Mouse (Mus musculus) kidney, postnatal 0 days (tissue): Measurements from ENCODE around the gene Rnft2. TPM values are rescaled to one million over a fixed set of nuclear protein-coding genes. Genes with fewer than 3 reads are reported as not detected.

Experiments used
- ATAC-seq: fragments of 200-750 bp; cut with Nextera tagmentation; replicated peaks from 2 replicates; pipeline ENCODE4 v1.8.0; 2017; ENCODE audit warnings: low read depth, moderate number of reproducible peaks, moderate TSS enrichment, moderate library complexity; ENCODE audit not compliant: low FRiP score
- DNase-seq: peaks from one replicate; pipeline ENCODE4 v3.0.0-alpha.2; 2016; ENCODE audit warnings: low spot score
- H3K27ac ChIP-seq: fragments of 300-500 bp; sonication (generic); 2 replicates; pipeline ENCODE4 v1.5.1; 2014; ENCODE audit warnings: mild to moderate bottlenecking
- H3K27me3 ChIP-seq: fragments of 300-500 bp; sonication (generic); 2 replicates; pipeline ENCODE4 v1.6.1; 2014; ENCODE audit warnings: low read length, mixed read lengths; ENCODE audit not compliant: insufficient read depth
- H3K36me3 ChIP-seq: fragments of 300-500 bp; sonication (generic); 2 replicates; pipeline ENCODE4 v1.6.1; 2014; ENCODE audit warnings: low read length, mixed read lengths; ENCODE audit not compliant: insufficient read depth
- H3K4me1 ChIP-seq: fragments of 300-500 bp; sonication (generic); replicated peaks from 2 replicates; pipeline ENCODE4 v1.6.1; 2014; ENCODE audit warnings: antibody characterized with exemption, low read length, mixed read lengths; ENCODE audit not compliant: insufficient read depth
- H3K4me2 ChIP-seq: fragments of 300-500 bp; sonication (generic); 2 replicates; pipeline ENCODE4 v1.6.1; 2014; ENCODE audit warnings: mild to moderate bottlenecking, low read length, moderate library complexity, mixed read lengths
- H3K4me3 ChIP-seq: fragments of 300-500 bp; sonication (generic); replicated peaks from 2 replicates; pipeline ENCODE4 v1.5.1; 2014; ENCODE audit warnings: low read depth, low read length
- H3K9ac ChIP-seq: fragments of 300-500 bp; sonication (generic); 2 replicates; pipeline ENCODE4 v1.6.1; 2014; ENCODE audit warnings: low read depth, low read length
- H3K9me3 ChIP-seq: fragments of 300-500 bp; sonication (generic); replicated peaks from 2 replicates; pipeline ENCODE4 v1.6.1; 2016; ENCODE audit warnings: low read length, inconsistent platforms, mixed read lengths
- CTCF ChIP-seq: IDR thresholded peaks from 2 replicates; pipeline ENCODE4 v1.5.1; 2016; ENCODE audit warnings: antibody characterized with exemption, low read depth, mild to moderate bottlenecking, moderate library complexity
- WGBS: fragments of 180-500 bp; shearing (Covaris S2); extraction: QIAGEN DNeasy Blood & Tissue Kit; methylation state at CpG from one replicate; pipeline ENCODE4 v1.1.7; 2014; 5-methylcytosine and 5-hydroxymethylcytosine counted together
- polyA plus RNA-seq: library from polyadenylated mRNA; unstranded; fragments of >200 nt; fragmentation: Nextera tagmentation; extraction: Ambion mirVana; gene quantifications from 2 replicates; pipeline ENCODE4 v1.2.1, GENCODE M21; 2015

The Rnft2 gene
- polyA plus RNA-seq, 1 experiment from 2014 or later, result 1.6 TPM

DNA sequence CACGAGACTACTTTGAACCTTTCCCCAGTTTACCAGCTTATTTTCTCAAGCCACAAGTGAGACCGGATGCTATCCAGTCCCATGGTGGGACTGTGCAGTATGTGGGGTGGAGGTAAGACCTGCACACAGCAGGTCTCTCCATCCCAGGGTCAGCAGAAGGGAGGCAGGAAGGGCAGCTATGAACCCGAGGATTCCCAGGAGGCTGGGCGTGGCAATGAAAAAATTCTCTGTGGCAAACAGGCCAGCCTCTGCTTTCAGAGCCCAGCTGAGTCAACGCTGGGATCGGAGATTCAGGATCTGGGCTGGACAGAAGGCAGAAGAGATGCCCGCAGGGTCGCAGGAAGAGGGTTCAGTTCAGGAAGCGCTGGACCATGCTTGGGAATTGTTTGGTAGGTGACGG lies 97.7 kb downstream of the Rnft2 start:
- no peaks in the 10 kb centered on the region for H3K9me3 ChIP-seq
- H3K4me1 ChIP-seq, result no peaks in the 10 kb centered on the region
- no peak overlapping the region for H3K4me2 ChIP-seq
- TF ChIP-seq CTCF, result no peak
- 62% methylated on average over 10 of the region's 10 CpGs for WGBS
- no peak overlapping the region for H3K27ac ChIP-seq
- ATAC-seq (no peak), DNase-seq (no peak)
- H3K27me3 ChIP-seq, result no peaks in the 10 kb centered on the region
- H3K4me3 ChIP-seq, result no peak overlapping the region
- peaks cover 4% of the 10 kb centered on the region; the same call in 1 of the 2 replicates for H3K36me3 ChIP-seq
- no peak overlapping the region for H3K9ac ChIP-seq

DNA sequence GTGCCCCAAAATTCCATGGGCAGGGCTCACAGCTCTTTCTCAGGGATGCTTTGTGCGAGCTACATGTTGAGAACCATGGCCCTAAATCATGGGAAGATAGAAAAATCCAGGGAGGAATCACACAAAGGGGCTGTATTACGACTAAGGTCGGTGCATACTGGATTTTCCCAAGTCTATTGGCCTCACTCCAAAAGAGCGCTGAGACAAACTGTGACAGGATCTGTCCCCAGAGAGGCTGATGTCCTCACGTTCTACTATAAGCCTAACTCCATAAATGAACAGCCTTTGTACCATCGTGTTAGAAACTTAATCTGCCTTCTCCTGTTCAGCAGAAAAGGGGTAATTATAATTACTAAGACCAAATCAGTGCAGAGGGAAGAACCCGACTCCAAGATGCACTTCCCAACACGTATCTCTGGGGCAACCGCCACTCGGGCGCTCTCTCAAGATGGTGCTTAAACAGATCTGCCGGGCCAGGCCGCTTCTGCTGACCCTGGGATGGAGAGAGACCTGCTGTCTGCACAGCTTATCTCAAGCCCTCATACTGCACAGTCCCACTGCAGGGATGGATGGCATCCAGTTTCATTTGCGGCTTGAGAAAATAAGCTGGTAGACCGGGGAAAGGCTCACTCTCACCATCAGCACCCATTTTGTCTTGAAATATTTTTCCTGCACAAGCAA lies 98.8 kb downstream of the Rnft2 start:
- DNase-seq (no peak), ATAC-seq (no peak)
- H3K9ac ChIP-seq, result no peak overlapping the region
- no peaks in the 10 kb centered on the region for H3K4me1 ChIP-seq
- H3K4me3 ChIP-seq, result no peak overlapping the region
- H3K27me3 ChIP-seq, result no peaks in the 10 kb centered on the region
- no peaks in the 10 kb centered on the region for H3K9me3 ChIP-seq
- H3K36me3 ChIP-seq, result peaks cover 12% of the 10 kb centered on the region; the same call in 1 of the 2 replicates
- no peak for TF ChIP-seq CTCF
- H3K27ac ChIP-seq, result no peak overlapping the region
- 52% methylated on average over 15 of the region's 15 CpGs for WGBS
- H3K4me2 ChIP-seq, result no peak overlapping the region

DNA sequence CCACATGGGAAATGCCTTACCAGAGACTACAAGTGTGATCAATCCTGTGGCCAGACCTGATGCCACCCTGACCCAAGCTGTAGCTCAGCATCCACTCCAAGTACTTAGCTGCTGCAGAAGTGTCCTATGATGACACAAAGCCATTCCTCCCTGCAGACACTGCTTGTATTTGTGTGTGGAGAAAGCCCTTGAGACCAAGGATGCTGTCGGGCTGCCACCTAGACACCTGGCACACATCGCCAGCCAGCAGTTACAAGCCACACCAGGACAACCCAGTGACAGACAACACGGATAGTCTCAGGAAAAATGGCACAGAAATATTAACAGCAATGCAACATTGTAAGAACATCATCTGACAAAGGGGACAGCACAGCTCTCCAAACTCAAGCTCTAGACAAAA lies 99.5 kb downstream of the Rnft2 start:
- WGBS, result 94% methylated on average over 3 of the region's 3 CpGs
- no peak overlapping the region for H3K27ac ChIP-seq

DNA sequence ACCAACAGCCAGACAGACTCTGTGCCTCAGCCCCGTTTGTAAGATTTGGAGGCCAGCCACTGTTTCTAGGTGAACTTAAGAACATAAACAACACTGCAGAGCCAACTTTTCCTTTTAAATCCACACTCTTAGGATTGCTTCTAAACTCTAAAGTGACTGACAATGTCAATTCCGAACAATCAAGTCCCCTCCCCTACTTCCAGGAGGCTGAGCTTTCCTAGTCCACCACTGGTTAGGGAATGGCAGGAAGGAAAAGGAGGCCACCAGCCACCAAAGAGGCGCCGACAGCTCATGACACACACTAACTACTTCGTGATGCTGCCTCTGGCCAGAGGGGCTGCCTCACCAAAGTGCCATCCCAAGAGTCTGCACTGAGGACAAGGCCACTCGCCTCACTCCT lies 100.1 kb downstream of the Rnft2 start:
- DNase-seq (no peak), ATAC-seq (no peak)
- TF ChIP-seq CTCF, result no peak
- Histone ChIP-seq H3K27ac (no peak overlapping the region), H3K4me1 (no peaks in the 10 kb centered on the region), H3K4me2 (no peak overlapping the region), H3K27me3 (no peaks in the 10 kb centered on the region), H3K4me3 (no peak overlapping the region), H3K9ac (no peak overlapping the region), H3K36me3 (peaks cover 17% of the 10 kb centered on the region; the same call in 1 of the 2 replicates), H3K9me3 (no peaks in the 10 kb centered on the region)
- WGBS, result 75% methylated on average over 6 of the region's 6 CpGs

More for the DNA sequence above, 99.5 kb downstream of the Rnft2 start:
- DNase-seq (no peak), ATAC-seq (no peak)
- no peak overlapping the region for H3K9ac ChIP-seq
- H3K36me3 ChIP-seq, result peaks cover 14% of the 10 kb centered on the region; the same call in 1 of the 2 replicates
- H3K27me3 ChIP-seq, result no peaks in the 10 kb centered on the region
- TF ChIP-seq CTCF, result no peak
- H3K4me3 ChIP-seq, result no peak overlapping the region
- no peaks in the 10 kb centered on the region for H3K4me1 ChIP-seq
- no peak overlapping the region for H3K4me2 ChIP-seq
- H3K9me3 ChIP-seq, result no peaks in the 10 kb centered on the region

DNA sequence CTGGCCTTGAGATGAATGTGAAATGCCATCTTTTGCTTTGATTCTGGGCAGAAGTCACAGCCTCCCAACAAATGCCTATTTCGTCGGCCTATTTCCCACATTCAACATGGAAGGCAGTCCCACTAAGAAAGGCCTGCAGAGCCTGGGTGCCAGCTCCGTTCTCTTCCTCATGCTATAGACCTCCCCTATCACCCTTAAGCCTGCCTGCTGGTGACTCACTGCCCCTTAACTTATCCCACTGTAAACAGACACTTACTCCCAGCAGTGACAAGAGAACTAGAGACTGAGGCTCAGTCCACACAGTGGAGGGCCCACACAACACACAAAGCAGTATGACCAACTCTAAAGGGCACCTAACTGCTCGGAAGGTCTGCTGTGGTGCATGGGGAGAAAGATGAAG lies 100.6 kb downstream of the Rnft2 start:
- ATAC-seq (no peak), DNase-seq (no peak)
- Histone ChIP-seq H3K4me1 (no peaks in the 10 kb centered on the region), H3K4me2 (no peak overlapping the region), H3K9ac (peak overlapping the region; percentile 40; the same call in 1 of the 2 replicates), H3K9me3 (no peaks in the 10 kb centered on the region), H3K27ac (peak overlapping the region; percentile 64), H3K27me3 (no peaks in the 10 kb centered on the region), H3K36me3 (peaks cover 17% of the 10 kb centered on the region; the same call in 1 of the 2 replicates), H3K4me3 (no peak overlapping the region)
- no peak for TF ChIP-seq CTCF
- 77% methylated on average over 4 of the region's 4 CpGs for WGBS

DNA sequence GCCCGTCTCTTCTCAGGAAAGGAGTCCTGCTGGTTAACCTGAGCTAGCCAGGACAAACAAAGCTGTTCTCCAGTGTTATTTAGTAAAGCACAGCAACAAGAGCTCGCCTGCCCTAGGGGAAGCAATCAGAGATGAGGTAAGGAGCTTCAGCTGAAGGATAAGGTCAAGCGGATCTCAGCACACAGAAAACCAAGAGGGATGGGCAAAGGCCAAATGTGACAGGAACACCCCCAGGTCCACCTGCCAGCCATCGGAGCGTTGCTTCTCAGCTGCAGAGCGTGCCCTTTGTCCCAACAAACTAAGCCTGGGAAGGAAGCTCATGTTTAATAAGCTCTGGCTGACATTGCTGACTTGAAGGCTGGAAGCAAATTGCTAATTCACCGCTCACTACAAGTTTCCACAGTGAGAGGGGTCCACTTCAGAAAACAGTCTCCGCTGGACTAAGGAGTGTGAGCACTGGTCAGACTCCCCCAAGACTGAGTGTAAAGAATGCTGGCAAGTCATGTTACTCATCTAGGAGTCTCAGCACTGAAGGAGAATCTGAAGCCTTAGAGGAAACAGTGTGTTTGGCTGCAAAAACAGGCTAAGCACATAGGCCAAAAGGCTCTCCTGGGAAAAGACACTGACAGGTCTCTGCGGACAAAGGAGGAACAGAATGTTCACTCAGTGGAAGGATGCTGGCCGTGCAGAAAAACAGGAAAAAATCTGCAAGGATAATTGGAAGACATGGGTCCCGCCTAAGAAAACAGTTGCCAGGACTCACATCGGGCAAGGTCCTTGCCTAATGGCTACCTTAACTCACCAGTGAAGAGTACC lies 101.5 kb downstream of the Rnft2 start:
- no peak overlapping the region for H3K9ac ChIP-seq
- H3K36me3 ChIP-seq, result peaks cover 17% of the 10 kb centered on the region; the same call in 1 of the 2 replicates
- H3K9me3 ChIP-seq, result no peaks in the 10 kb centered on the region
- no peak overlapping the region for H3K4me2 ChIP-seq
- peak overlapping the region; percentile 72 for H3K27ac ChIP-seq
- DNase-seq, result peak; percentile 45
- no peak overlapping the region for H3K4me3 ChIP-seq
- WGBS, result 49% methylated on average over 12 of the region's 12 CpGs
- TF ChIP-seq CTCF, result no peak
- no peaks in the 10 kb centered on the region for H3K27me3 ChIP-seq
- H3K4me1 ChIP-seq, result no peaks in the 10 kb centered on the region
- peak; percentile 49 for ATAC-seq
